Comparison of ENCODE assay signal across 9 mouse cellular contexts in genomic region chr10:31298921-31299574, GRCm38 (mm10). TPM values are rescaled to one million over a fixed set of nuclear protein-coding genes. Genes with fewer than 3 reads are reported as not detected.
DNase-seq lines count a peak whose midpoint lies in the region; ATAC-seq and TF ChIP-seq lines count a peak whose summit lies in the region.
"Had no signal": no experiment of that assay in that cellular context is flagged by ENCODE, and none has a peak within 500 bp of the region (broad histone marks: within the 10 kb centered on the region; RNA-seq: fewer than 3 reads in every experiment).

No protein-coding gene starts in this region.

- H3K36me3 ChIP-seq in embryonic facial prominence, embryonic 11.5 days (replicated peaks; ENCODE audit: control insufficient read depth, insufficient read depth, low read depth, low read length), result no peaks in the 10 kb centered on the region
- H3K36me3 ChIP-seq: limb, embryonic 15.5 days had no signal

- no peak overlapping the region for H3K4me3 ChIP-seq in bone marrow, adult 2 months (replicated peaks; ENCODE audit: control insufficient read depth, low read depth, low read length)
- no peak overlapping the region for H3K4me3 ChIP-seq in embryonic facial prominence, embryonic 11.5 days (ENCODE audit: low read depth, low read length)
- H3K4me3 ChIP-seq: limb, embryonic 15.5 days had no signal

- DNase-seq in MN1 (ENCODE audit: low spot score), result peak; percentile 81
- DNase-seq in embryonic facial prominence, embryonic 11.5 days (ENCODE audit: low spot score), result peak; percentile 82
- peak; percentile 75 for DNase-seq in heart, postnatal 4 days
- peak; percentile 30 to 70 for DNase-seq in kidney, postnatal 36 days
- DNase-seq in lung, adult 18-20 months, result peak; percentile 32 to 53

- TF ChIP-seq CTCF in bone marrow, adult 2 months (IDR thresholded peaks at IDR 0.05; ENCODE audit: control insufficient read depth, insufficient read depth, low read length), result peak; percentile 37; the same call in 1 of the 2 replicates

- 41% methylated on average over 6 of the region's 6 CpGs for WGBS in bone marrow, adult 2 months
- 42% methylated on average over 6 of the region's 6 CpGs for whole genome bisulfite sequencing in embryonic facial prominence, embryonic 11.5 days

- no peaks in the 10 kb centered on the region for H3K9me3 ChIP-seq in embryonic facial prominence, embryonic 11.5 days (replicated peaks; ENCODE audit: control insufficient read depth, low read length)
- H3K9me3 ChIP-seq: limb, embryonic 15.5 days had no signal

- no peak overlapping the region for H3K9ac ChIP-seq in embryonic facial prominence, embryonic 11.5 days (replicated peaks; ENCODE audit: low read length)
- H3K9ac ChIP-seq: limb, embryonic 15.5 days had no signal

- H3K27ac ChIP-seq in bone marrow, adult 2 months (ENCODE audit: control insufficient read depth, insufficient read depth, low read depth, low read length, poor library complexity), result no peak overlapping the region
- no peak overlapping the region for H3K27ac ChIP-seq in embryonic facial prominence, embryonic 11.5 days (replicated peaks; ENCODE audit: low read depth, low read length)
- H3K27ac ChIP-seq: limb, embryonic 15.5 days had no signal

- H3K4me1 ChIP-seq in bone marrow, adult 2 months (ENCODE audit: control insufficient read depth, insufficient read depth, low read length), result no peaks in the 10 kb centered on the region; the same call in 1 of the 2 replicates
- no peaks in the 10 kb centered on the region for H3K4me1 ChIP-seq in embryonic facial prominence, embryonic 11.5 days (ENCODE audit: control insufficient read depth, insufficient read depth, low read length)
- H3K4me1 ChIP-seq: limb, embryonic 15.5 days had no signal

- ATAC-seq in embryonic facial prominence, embryonic 11.5 days (replicated peaks; ENCODE audit: insufficient number of reproducible peaks, low FRiP score, low TSS enrichment, low read depth), result no peak
- ATAC-seq in neutrophil, adult 5-6 weeks (ENCODE audit: extremely low read depth, insufficient number of reproducible peaks, low FRiP score, poor library complexity, severe bottlenecking), result peak; percentile 69; the same call in 1 of the 2 replicates
- ATAC-seq in erythroblast, adult 5-6 weeks (replicated peaks; ENCODE audit: low FRiP score, poor library complexity, severe bottlenecking), result no peak; the same call in 1 of the 2 replicates

- no peak for TF ChIP-seq POLR2A in bone marrow, adult 2 months (IDR thresholded peaks at IDR 0.05; ENCODE audit: borderline replicate concordance, control insufficient read depth, low read depth, low read length)

- H3K27me3 ChIP-seq in embryonic facial prominence, embryonic 11.5 days (ENCODE audit: control insufficient read depth, insufficient read depth, low read length), result no peaks in the 10 kb centered on the region
- H3K27me3 ChIP-seq: limb, embryonic 15.5 days had no signal

- no peak overlapping the region for H3K4me2 ChIP-seq in embryonic facial prominence, embryonic 11.5 days (ENCODE audit: low read depth, low read length)
- H3K4me2 ChIP-seq: limb, embryonic 15.5 days had no signal

RNA-seq across cellular contexts. Expression of gene Hddc2, which starts 14.1 kb away (rescaled TPM):
- 13.8 and 16.0 TPM in 2 replicates for polyA plus RNA-seq in bone marrow, adult 2 months (2011; ENCODE audit: insufficient read depth, insufficient read length, low replicate concordance, missing spikeins)
- 88.1 and 93.4 TPM in 2 replicates for polyA plus RNA-seq in embryonic facial prominence, embryonic 11.5 days (2014; fragmentation: Nextera tagmentation; extraction: Ambion mirVana)
- total RNA-seq in heart, postnatal 4 days (2021), result 10 to 100 TPM; 26.0 to 28.6 TPM
- total RNA-seq in neutrophil, adult 5-6 weeks (2017), result 12.8 and 22.2 TPM in 2 replicates
- 5.4 and 19.8 TPM in 2 replicates for total RNA-seq in erythroblast, adult 5-6 weeks (2015; ENCODE audit: low replicate concordance)
- total RNA-seq in erythroblast, adult 5-6 weeks (2017; ENCODE audit: low replicate concordance), result 6.6 and 9.2 TPM in 2 replicates
